Mouse (Mus musculus) stomach, postnatal 0 days (tissue): ENCODE measurements at regions not wholly inside any gene's neighbourhood (a gene's known extent, or its start where the extent isn't known, plus 50 kb on each side); places are given as distances from the start of the nearest gene placed in this dataset.
A peak's percentile ranks its signal among the peaks of the same experiment; 100 is the strongest.

Experiments used
- ATAC-seq: fragments of 200-750 bp; cut with Nextera tagmentation; 2 replicates; pipeline ENCODE4 v1.8.0; 2017; ENCODE audit not compliant: low FRiP score, low TSS enrichment
- DNase-seq: peaks from one replicate; pipeline ENCODE4 v3.0.0-alpha.2; 2016; ENCODE audit warnings: low spot score
- H3K27ac ChIP-seq: fragments of 300-500 bp; sonication (generic); replicated peaks from 2 replicates; pipeline ENCODE4 v1.5.1; 2014; ENCODE audit warnings: mild to moderate bottlenecking, control low read depth
- H3K27me3 ChIP-seq: fragments of 300-500 bp; sonication (generic); 2 replicates; pipeline ENCODE4 v1.6.1; 2014; ENCODE audit warnings: low read length; ENCODE audit not compliant: control insufficient read depth, insufficient read depth
- H3K36me3 ChIP-seq: fragments of 300-500 bp; sonication (generic); 2 replicates; pipeline ENCODE4 v1.6.1; 2014; ENCODE audit warnings: low read length, mixed read lengths; ENCODE audit not compliant: control insufficient read depth, insufficient read depth
- H3K4me1 ChIP-seq: fragments of 300-500 bp; sonication (generic); replicated peaks from 2 replicates; pipeline ENCODE4 v1.6.1; 2014; ENCODE audit warnings: antibody characterized with exemption; ENCODE audit not compliant: control insufficient read depth, insufficient read depth
- H3K4me2 ChIP-seq: fragments of 300-500 bp; sonication (generic); replicated peaks from 2 replicates; pipeline ENCODE4 v1.6.1; 2014; ENCODE audit warnings: low read depth, mild to moderate bottlenecking, control low read depth, moderate library complexity
- H3K4me3 ChIP-seq: fragments of 300-500 bp; sonication (generic); 2 replicates; pipeline ENCODE4 v1.5.1; 2014; ENCODE audit warnings: low read depth, low read length, control low read depth
- H3K9ac ChIP-seq: fragments of 300-500 bp; sonication (generic); 2 replicates; pipeline ENCODE4 v1.6.1; 2014; ENCODE audit warnings: mild to moderate bottlenecking, low read length, control low read depth, mixed read lengths
- H3K9me3 ChIP-seq: fragments of 300-500 bp; sonication (generic); 2 replicates; pipeline ENCODE4 v1.6.1; 2016; ENCODE audit warnings: low read length; ENCODE audit not compliant: control insufficient read depth
- CTCF ChIP-seq: IDR thresholded peaks from 2 replicates; pipeline ENCODE4 v1.5.1; 2016; ENCODE audit warnings: antibody characterized with exemption, low read depth, mild to moderate bottlenecking, moderate library complexity
- EP300 ChIP-seq: optimal IDR thresholded peaks from 2 replicates; pipeline ENCODE3; 2016; ENCODE audit warnings: antibody characterized with exemption
- WGBS: fragments of 180-500 bp; shearing (Covaris S2); extraction: QIAGEN DNeasy Blood & Tissue Kit; methylation state at CpG from one replicate; pipeline ENCODE4 v1.1.7; 2014; 5-methylcytosine and 5-hydroxymethylcytosine counted together

- no peak overlapping the region for H3K4me2 ChIP-seq
- H3K4me1 ChIP-seq, result no peaks in the 10 kb centered on the region
- DNase-seq, result no peak
- ATAC-seq, result 0 out of 2 replicates have a peak, but pooled peaks have one; percentile 26
- H3K9ac ChIP-seq, result no peak overlapping the region
- H3K36me3 ChIP-seq, result no peaks in the 10 kb centered on the region
- H3K27me3 ChIP-seq, result no peaks in the 10 kb centered on the region
- WGBS, result 68% methylated on average over 3 of the region's 3 CpGs
- H3K4me3 ChIP-seq, result no peak overlapping the region
- no peak overlapping the region for H3K27ac ChIP-seq
- H3K9me3 ChIP-seq, result no peaks in the 10 kb centered on the region
- TF ChIP-seq EP300 (no peak), CTCF (no peak)
Observed at GRCm38 (mm10) chr17:45297860-45298259, 135.7 kb downstream of the Cdc5l start.

- no peak for TF ChIP-seq EP300
- TF ChIP-seq CTCF, result peak; percentile 61
- no peaks in the 10 kb centered on the region for H3K36me3 ChIP-seq
- H3K9me3 ChIP-seq, result no peaks in the 10 kb centered on the region
- H3K9ac ChIP-seq, result no peak overlapping the region
- H3K27ac ChIP-seq, result no peak overlapping the region
- ATAC-seq (no peak), DNase-seq (no peak)
- H3K4me3 ChIP-seq, result no peak overlapping the region
- no peak overlapping the region for H3K4me2 ChIP-seq
- no peaks in the 10 kb centered on the region for H3K27me3 ChIP-seq
- no peaks in the 10 kb centered on the region for H3K4me1 ChIP-seq
- WGBS, result 87% methylated on average over 1 of the region's 1 CpGs
Observed at GRCm38 (mm10) chr17:45296363-45296762, 137.2 kb downstream of the Cdc5l start.

DNA sequence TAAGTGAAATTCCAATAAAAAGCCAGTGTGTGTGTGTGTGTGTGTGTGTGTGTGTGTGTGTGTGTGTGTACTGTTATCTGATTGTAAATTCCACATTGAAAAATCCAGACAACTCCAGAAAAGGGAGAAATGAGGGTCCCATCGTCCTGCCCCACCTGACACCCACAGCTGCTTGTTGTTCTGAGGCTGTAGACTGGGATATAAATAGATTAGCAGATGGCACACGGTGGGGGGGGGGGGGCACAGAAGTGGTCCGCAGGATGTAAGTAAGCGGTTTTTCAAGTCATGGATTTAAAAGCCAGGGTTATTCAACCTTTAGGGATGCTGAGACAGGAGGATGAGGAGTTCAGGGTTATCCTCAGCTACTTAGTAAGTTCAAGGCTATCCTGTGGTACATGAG, 138.7 kb downstream of the Cdc5l start:
- ATAC-seq, result no peak
- no peak for DNase-seq
- H3K4me1 ChIP-seq, result no peaks in the 10 kb centered on the region
- no peak overlapping the region for H3K9ac ChIP-seq
- 67% methylated on average over 4 of the region's 4 CpGs for WGBS
- H3K4me2 ChIP-seq, result no peak overlapping the region
- H3K36me3 ChIP-seq, result no peaks in the 10 kb centered on the region
- H3K4me3 ChIP-seq, result no peak overlapping the region
- TF ChIP-seq CTCF (no peak), EP300 (no peak)
- H3K27me3 ChIP-seq, result no peaks in the 10 kb centered on the region
- no peaks in the 10 kb centered on the region for H3K9me3 ChIP-seq
- no peak overlapping the region for H3K27ac ChIP-seq

DNA sequence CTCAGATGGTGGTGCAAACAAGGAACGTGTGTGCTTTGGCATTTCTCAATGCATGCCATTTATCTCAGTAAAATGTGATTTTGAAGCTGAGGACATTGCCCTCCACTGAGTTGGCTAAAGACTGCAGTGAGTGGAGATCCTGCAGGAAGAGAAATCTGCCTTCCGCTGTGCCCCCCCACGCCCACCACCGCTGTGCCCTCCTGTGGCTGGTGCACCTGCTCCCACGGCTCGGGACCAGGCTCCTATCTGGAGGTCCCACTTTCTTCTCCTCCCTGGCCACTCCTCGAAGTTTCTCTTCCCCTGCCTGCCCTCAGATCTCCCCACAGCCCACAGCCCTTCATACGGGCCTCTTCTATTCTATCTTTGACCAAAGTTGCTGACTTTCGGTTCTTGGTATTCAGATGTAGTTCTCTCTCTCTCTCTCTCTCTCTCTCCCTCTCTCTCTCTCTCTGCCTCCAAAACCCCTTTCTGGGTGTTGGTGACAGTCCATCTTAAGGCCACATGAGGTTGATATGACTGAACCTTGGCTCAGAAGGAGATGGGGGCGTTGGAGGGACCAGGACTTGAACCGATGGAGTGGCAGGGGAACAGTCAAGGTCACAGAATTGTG, 139.2 kb downstream of the Cdc5l start:
- WGBS, result 81% methylated on average over 11 of the region's 11 CpGs
- DNase-seq, result no peak
- TF ChIP-seq CTCF (no peak), EP300 (no peak)

GRCm38 (mm10) chr17:45292883-45293282, 140.7 kb downstream of the Cdc5l start:
- H3K9ac ChIP-seq, result no peak overlapping the region
- ATAC-seq (no peak), DNase-seq (no peak)
- no peaks in the 10 kb centered on the region for H3K27me3 ChIP-seq
- H3K4me1 ChIP-seq, result no peaks in the 10 kb centered on the region
- 80% methylated on average over 7 of the region's 7 CpGs for WGBS
- TF ChIP-seq EP300, result no peak
- no peak for TF ChIP-seq CTCF
- no peak overlapping the region for H3K4me3 ChIP-seq
- H3K36me3 ChIP-seq, result no peaks in the 10 kb centered on the region
- H3K9me3 ChIP-seq, result no peaks in the 10 kb centered on the region
- H3K4me2 ChIP-seq, result no peak overlapping the region
- H3K27ac ChIP-seq, result no peak overlapping the region

More for the DNA sequence above, 139.2 kb downstream of the Cdc5l start:
- Histone ChIP-seq H3K9me3 (no peaks in the 10 kb centered on the region), H3K9ac (no peak overlapping the region), H3K27ac (no peak overlapping the region), H3K27me3 (no peaks in the 10 kb centered on the region), H3K36me3 (no peaks in the 10 kb centered on the region), H3K4me2 (no peak overlapping the region), H3K4me3 (no peak overlapping the region), H3K4me1 (no peaks in the 10 kb centered on the region)
- ATAC-seq, result no peak

DNA sequence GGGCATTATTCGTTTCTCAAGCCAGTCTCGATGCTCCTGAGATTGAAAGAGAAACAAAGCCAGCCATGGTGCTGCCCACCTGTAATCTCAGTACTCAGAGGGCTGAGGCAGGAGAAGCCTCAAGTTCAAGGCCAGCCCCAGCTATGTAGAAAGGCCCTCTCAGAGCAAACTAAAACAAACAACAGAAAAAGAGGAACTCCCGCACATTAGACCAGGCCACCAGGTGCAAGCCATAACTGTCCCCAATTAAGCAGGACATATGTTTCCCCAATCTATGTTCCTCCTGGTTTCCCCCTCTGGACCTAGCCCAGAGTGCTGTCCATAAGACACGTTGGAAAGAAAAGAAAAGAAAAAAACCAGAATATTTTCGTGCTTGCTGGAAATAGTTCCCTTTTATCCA, 142.5 kb downstream of the Cdc5l start:
- 78% methylated on average over 5 of the region's 5 CpGs for WGBS
- H3K4me2 ChIP-seq, result no peak overlapping the region
- no peaks in the 10 kb centered on the region for H3K9me3 ChIP-seq
- H3K36me3 ChIP-seq, result no peaks in the 10 kb centered on the region
- H3K27ac ChIP-seq, result no peak overlapping the region
- DNase-seq (no peak), ATAC-seq (no peak)
- no peaks in the 10 kb centered on the region for H3K27me3 ChIP-seq
- no peak for TF ChIP-seq CTCF
- no peak for TF ChIP-seq EP300
- no peak overlapping the region for H3K4me3 ChIP-seq
- no peak overlapping the region for H3K9ac ChIP-seq
- H3K4me1 ChIP-seq, result no peaks in the 10 kb centered on the region
